Mouse (Mus musculus) E14TG2a.4 (cell line): ENCODE measurements around the gene Pisd.

ENCODE experiments used
- CTCF ChIP-seq: conservative IDR thresholded peaks from 2 replicates; pipeline ENCODE4 v1.5.1; 2014; ENCODE audit warnings: low read length
- NANOG ChIP-seq: IDR thresholded peaks from 2 replicates; pipeline ENCODE4 v1.6.1; 2014; ENCODE audit warnings: borderline replicate concordance, low read length, mixed read lengths
- POU5F1 ChIP-seq: IDR thresholded peaks from 2 replicates; pipeline ENCODE4 v1.6.1; 2014; ENCODE audit warnings: low read length, borderline replicate concordance

DNA sequence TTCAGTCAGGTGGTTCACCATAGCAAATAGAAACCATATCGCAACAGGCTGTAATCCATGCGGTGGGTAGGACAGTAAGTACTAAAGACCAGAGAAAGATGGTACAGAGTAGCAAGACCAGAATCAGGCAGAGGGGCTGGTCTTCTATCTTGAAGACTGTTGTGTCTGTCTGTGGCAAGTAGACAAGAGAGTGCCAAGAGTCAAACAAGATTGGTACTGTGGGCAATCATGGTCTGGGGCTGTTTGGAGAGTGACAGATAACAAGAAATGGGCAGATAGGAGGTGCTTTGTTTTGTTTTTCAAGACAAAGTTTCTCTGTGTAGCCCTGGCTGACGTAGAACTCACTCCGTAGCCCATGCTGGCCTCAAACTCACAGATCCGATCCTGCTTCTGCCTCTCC lies 3.9 kb downstream of the Pisd start:
- no peak for TF ChIP-seq CTCF
- no peak for TF ChIP-seq POU5F1
- TF ChIP-seq NANOG: no peak
